Mouse (Mus musculus) intestine, embryonic 14.5 days (tissue): ENCODE results near the gene Foxa3. TPM values are rescaled to one million over a fixed set of nuclear protein-coding genes. Genes with fewer than 3 reads are reported as not detected.
A peak's percentile ranks its signal among the peaks of the same experiment; 100 is the strongest.

Experiments used
- ATAC-seq: fragments of 200-750 bp; cut with Nextera tagmentation; replicated peaks from 2 replicates; pipeline ENCODE4 v1.8.0; 2017; ENCODE audit warnings: low read depth, moderate number of reproducible peaks, moderate TSS enrichment, moderate library complexity; ENCODE audit not compliant: low FRiP score, low TSS enrichment
- DNase-seq: peaks from one replicate; pipeline ENCODE4 v3.0.0-alpha.2; 2018; ENCODE audit warnings: low spot score
- H3K27ac ChIP-seq: fragments of 300-500 bp; sonication (generic); 2 replicates; pipeline ENCODE4 v1.5.1; 2014; ENCODE audit warnings: low read depth, mild to moderate bottlenecking, control low read depth
- H3K27me3 ChIP-seq: fragments of 300-500 bp; sonication (generic); replicated peaks from 2 replicates; pipeline ENCODE4 v1.6.1; 2014; ENCODE audit warnings: low read length, control low read depth; ENCODE audit not compliant: control insufficient read depth, insufficient read depth
- H3K36me3 ChIP-seq: fragments of 300-500 bp; sonication (generic); 2 replicates; pipeline ENCODE4 v1.6.1; 2014; ENCODE audit warnings: low read length, control low read depth; ENCODE audit not compliant: control insufficient read depth, insufficient read depth
- H3K4me1 ChIP-seq: fragments of 300-500 bp; sonication (generic); replicated peaks from 2 replicates; pipeline ENCODE4 v1.6.1; 2014; ENCODE audit warnings: low read length, control low read depth, mixed read lengths; ENCODE audit not compliant: control insufficient read depth, insufficient read depth
- H3K4me2 ChIP-seq: fragments of 300-500 bp; sonication (generic); 2 replicates; pipeline ENCODE4 v1.6.1; 2014; ENCODE audit warnings: low read length
- H3K4me3 ChIP-seq: fragments of 300-500 bp; sonication (generic); 2 replicates; pipeline ENCODE4 v1.5.1; 2014; ENCODE audit warnings: low read depth, low read length, control low read depth, mixed read lengths
- H3K9ac ChIP-seq: fragments of 300-500 bp; sonication (generic); 2 replicates; pipeline ENCODE4 v1.6.1; 2014; ENCODE audit warnings: mild to moderate bottlenecking, low read length
- H3K9me3 ChIP-seq: fragments of 300-500 bp; sonication (generic); 2 replicates; pipeline ENCODE4 v1.6.1; 2016; ENCODE audit warnings: low read length, control low read depth; ENCODE audit not compliant: control insufficient read depth
- WGBS: fragments of 180-500 bp; shearing (Covaris S2); extraction: QIAGEN DNeasy Blood & Tissue Kit; methylation state at CpG from one replicate; pipeline ENCODE4 v1.1.7; 2014; 5-methylcytosine and 5-hydroxymethylcytosine counted together
- polyA plus RNA-seq: library from polyadenylated mRNA; unstranded; fragments of >200 nt; fragmentation: Nextera tagmentation; extraction: Ambion mirVana; gene quantifications from 2 replicates; pipeline ENCODE4 v1.2.1, GENCODE M21; 2014

Gene Foxa3
- polyA plus RNA-seq, 1 experiment from 2014 or later = 21.6 TPM

- H3K9ac ChIP-seq = no peak overlapping the region
- no peak for ATAC-seq
- no peaks in the 10 kb centered on the region for H3K27me3 ChIP-seq
These were observed 31.4 kb upstream of the Foxa3 start for GRCm38 (mm10) chr7:19054777-19055076.

GRCm38 (mm10) chr7:19054047-19054776, 30.9 kb upstream of the Foxa3 start, which contains the start of gene Rsph6a:
Gene Rsph6a (plus strand): TSS chr7:19054690.
- H3K9ac ChIP-seq = no peak within 1 kb of the TSS
- H3K27ac ChIP-seq = no peak within 1 kb of the TSS
- no peaks in the 10 kb centered on the region for H3K27me3 ChIP-seq
- no peaks in the 10 kb centered on the region for H3K9me3 ChIP-seq
- H3K36me3 ChIP-seq = peaks cover 43% of the 10 kb centered on the region
- peak; percentile 63 for ATAC-seq
- WGBS = 36% methylated on average over 33 of the region's 33 CpGs
- no peaks in the 10 kb centered on the region; the same call in 1 of the 2 replicates for H3K4me1 ChIP-seq
- peak within 1 kb of the TSS; percentile 28 for H3K4me2 ChIP-seq
- no peak within 1 kb of the TSS for H3K4me3 ChIP-seq
- peak; percentile 84 for DNase-seq

More at GRCm38 (mm10) chr7:19054777-19055076, 31.4 kb upstream of the Foxa3 start:
- no peak for DNase-seq
- Histone ChIP-seq H3K4me3 (no peak overlapping the region), H3K36me3 (peaks cover 38% of the 10 kb centered on the region), H3K27ac (no peak overlapping the region), H3K4me2 (peak overlapping the region; percentile 28), H3K9me3 (no peaks in the 10 kb centered on the region), H3K4me1 (no peaks in the 10 kb centered on the region; the same call in 1 of the 2 replicates)
- WGBS = 62% methylated on average over 9 of the region's 9 CpGs

- H3K4me1 ChIP-seq = no peaks in the 10 kb centered on the region; the same call in 1 of the 2 replicates
- 91% methylated on average over 7 of the region's 7 CpGs for WGBS
- no peak overlapping the region for H3K4me2 ChIP-seq
- no peaks in the 10 kb centered on the region for H3K9me3 ChIP-seq
- H3K36me3 ChIP-seq = peaks cover 54% of the 10 kb centered on the region
- H3K27me3 ChIP-seq = no peaks in the 10 kb centered on the region
- no peak overlapping the region for H3K27ac ChIP-seq
- H3K4me3 ChIP-seq = no peak overlapping the region
- H3K9ac ChIP-seq = no peak overlapping the region
- DNase-seq (no peak), ATAC-seq (no peak)
These were observed 29.8 kb upstream of the Foxa3 start for GRCm38 (mm10) chr7:19053136-19053532.

GRCm38 (mm10) chr7:19052345-19053135, 29.2 kb upstream of the Foxa3 start:
- no peak overlapping the region for H3K4me2 ChIP-seq
- no peaks in the 10 kb centered on the region for H3K9me3 ChIP-seq
- peaks cover 60% of the 10 kb centered on the region for H3K36me3 ChIP-seq
- ATAC-seq = no peak
- no peak overlapping the region for H3K4me3 ChIP-seq
- no peaks in the 10 kb centered on the region; the same call in 1 of the 2 replicates for H3K4me1 ChIP-seq
- H3K27me3 ChIP-seq = no peaks in the 10 kb centered on the region
- 86% methylated on average over 15 of the region's 15 CpGs for WGBS
- no peak overlapping the region for H3K9ac ChIP-seq
- DNase-seq = no peak
- no peak overlapping the region for H3K27ac ChIP-seq

GRCm38 (mm10) chr7:19051161-19051560, 27.8 kb upstream of the Foxa3 start:
- no peak for DNase-seq
- no peak overlapping the region for H3K4me2 ChIP-seq
- ATAC-seq = no peak
- no peaks in the 10 kb centered on the region for H3K27me3 ChIP-seq
- WGBS = 71% methylated on average over 4 of the region's 4 CpGs
- no peak overlapping the region for H3K4me3 ChIP-seq
- H3K9me3 ChIP-seq = no peaks in the 10 kb centered on the region
- H3K9ac ChIP-seq = no peak overlapping the region
- H3K27ac ChIP-seq = no peak overlapping the region
- H3K36me3 ChIP-seq = peaks cover 74% of the 10 kb centered on the region
- no peaks in the 10 kb centered on the region; the same call in 1 of the 2 replicates for H3K4me1 ChIP-seq

GRCm38 (mm10) chr7:19050172-19050571, 26.8 kb upstream of the Foxa3 start:
- Histone ChIP-seq H3K9me3 (no peaks in the 10 kb centered on the region), H3K27me3 (no peaks in the 10 kb centered on the region), H3K27ac (no peak overlapping the region), H3K4me1 (no peaks in the 10 kb centered on the region; the same call in 1 of the 2 replicates), H3K4me2 (no peak overlapping the region), H3K36me3 (peaks cover 83% of the 10 kb centered on the region), H3K4me3 (no peak overlapping the region), H3K9ac (no peak overlapping the region)
- WGBS = 93% methylated on average over 8 of the region's 8 CpGs
- no peak for DNase-seq
- ATAC-seq = no peak

GRCm38 (mm10) chr7:19049252-19049651, 25.9 kb upstream of the Foxa3 start:
- no peak overlapping the region for H3K4me2 ChIP-seq
- H3K36me3 ChIP-seq = peaks cover 86% of the 10 kb centered on the region
- no peak for DNase-seq
- no peak overlapping the region for H3K27ac ChIP-seq
- H3K9ac ChIP-seq = no peak overlapping the region
- no peaks in the 10 kb centered on the region for H3K27me3 ChIP-seq
- 91% methylated on average over 5 of the region's 5 CpGs for WGBS
- ATAC-seq = no peak
- H3K4me3 ChIP-seq = no peak overlapping the region
- H3K4me1 ChIP-seq = no peaks in the 10 kb centered on the region; the same call in 1 of the 2 replicates
- H3K9me3 ChIP-seq = no peaks in the 10 kb centered on the region

- Histone ChIP-seq H3K36me3 (peaks cover 98% of the 10 kb centered on the region), H3K4me1 (no peaks in the 10 kb centered on the region), H3K9me3 (no peaks in the 10 kb centered on the region), H3K4me3 (no peak overlapping the region), H3K27ac (no peak overlapping the region), H3K9ac (no peak overlapping the region), H3K4me2 (no peak overlapping the region), H3K27me3 (no peaks in the 10 kb centered on the region)
- WGBS = 86% methylated on average over 14 of the region's 14 CpGs
- ATAC-seq (no peak), DNase-seq (no peak)
These were observed 24.7 kb upstream of the Foxa3 start for GRCm38 (mm10) chr7:19048006-19048527.
